Mouse (Mus musculus) cerebellum, adult 11-12 months (tissue): ENCODE measurements around the gene Ddi1.
"Not testable (repeated sequence)": the region's sequence is repeated elsewhere in the genome, so short reads cannot be mapped to it uniquely, and the experiment has no call there.

Source experiments
- DNase-seq: peaks from one replicate; pipeline ENCODE4 v3.0.0; 2022

The Ddi1 gene

GRCm38 (mm10) chr9:6269796-6270280 lies at the start of gene Ddi1:
TSS of gene Ddi1 (minus strand) at chr9:6269846.
- DNase-seq, result no peak

GRCm38 (mm10) chr9:6317114-6317513 lies 47.5 kb upstream of the Ddi1 start:
- DNase-seq, result no peak

GRCm38 (mm10) chr9:6305847-6306246 lies 36.2 kb upstream of the Ddi1 start:
- no peak for DNase-seq

- no peak for DNase-seq
Measured at GRCm38 (mm10) chr9:6304590-6304989, 34.9 kb upstream of the Ddi1 start.

- no peak for DNase-seq
Measured at GRCm38 (mm10) chr9:6302050-6302449, 32.4 kb upstream of the Ddi1 start.

GRCm38 (mm10) chr9:6298547-6298946 lies 28.9 kb upstream of the Ddi1 start:
- no peak for DNase-seq

- no peak for DNase-seq
Measured at GRCm38 (mm10) chr9:6289211-6289696, 19.6 kb upstream of the Ddi1 start.

DNA sequence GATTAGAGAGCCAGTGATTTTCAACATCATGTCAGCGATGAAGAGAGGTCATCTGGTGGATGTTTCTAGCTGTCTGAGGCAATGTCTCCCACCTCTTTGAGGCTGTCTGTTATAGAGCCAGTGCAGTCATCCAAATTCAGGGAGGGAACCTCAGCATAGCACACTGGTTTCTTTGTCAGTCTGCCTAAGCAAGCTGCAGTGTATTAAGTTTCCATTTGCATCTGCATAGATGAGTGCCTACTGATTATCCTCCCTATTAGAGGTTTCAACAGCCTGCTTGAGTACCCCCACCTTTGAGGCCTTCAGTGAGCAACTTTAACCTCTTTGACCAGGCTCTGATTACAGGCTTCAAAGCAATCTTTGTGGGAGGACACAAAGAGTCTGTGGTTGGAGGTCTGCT lies 17.1 kb upstream of the Ddi1 start:
- no peak for DNase-seq

- no peak for DNase-seq
Measured at GRCm38 (mm10) chr9:6277526-6277925, 7.9 kb upstream of the Ddi1 start.

DNA sequence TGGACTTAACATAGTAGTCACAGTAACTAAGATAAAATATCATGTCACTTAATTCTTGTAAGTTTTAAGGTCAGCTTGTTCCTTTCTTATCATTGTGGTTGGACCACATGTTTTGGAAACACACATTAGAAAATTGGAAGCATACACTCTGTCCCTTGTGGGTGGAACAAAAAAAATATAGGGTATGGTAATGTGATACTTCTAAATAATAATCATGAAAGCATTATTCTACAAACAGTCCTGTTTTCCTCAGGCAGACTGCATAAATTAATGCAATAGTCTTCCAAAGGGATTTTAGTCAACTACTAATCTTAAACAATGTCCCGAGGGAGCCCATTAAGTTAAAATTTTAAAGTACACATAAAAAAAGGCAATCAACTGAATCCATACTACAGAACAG lies 6.7 kb upstream of the Ddi1 start:
- DNase-seq, result no peak

DNA sequence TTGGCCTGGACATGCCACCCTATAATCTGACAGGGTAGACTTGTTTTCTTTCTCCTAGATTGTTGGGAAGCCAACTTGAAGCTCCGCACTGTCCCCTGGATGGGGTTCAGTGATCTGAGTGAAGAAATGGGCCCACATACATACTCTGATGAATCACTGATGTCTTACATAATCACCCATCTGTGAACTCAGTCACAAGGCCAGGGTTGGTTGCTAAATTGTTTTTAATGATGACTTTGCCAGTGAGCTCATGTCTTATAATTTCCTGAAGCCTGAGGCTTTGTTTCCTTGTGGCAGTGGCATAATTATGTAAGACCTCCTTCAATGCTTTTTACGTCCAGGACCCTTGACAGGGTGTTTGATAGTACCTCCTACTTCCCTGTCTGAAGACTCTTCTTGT lies 4.8 kb downstream of the Ddi1 start:
- no peak for DNase-seq

DNA sequence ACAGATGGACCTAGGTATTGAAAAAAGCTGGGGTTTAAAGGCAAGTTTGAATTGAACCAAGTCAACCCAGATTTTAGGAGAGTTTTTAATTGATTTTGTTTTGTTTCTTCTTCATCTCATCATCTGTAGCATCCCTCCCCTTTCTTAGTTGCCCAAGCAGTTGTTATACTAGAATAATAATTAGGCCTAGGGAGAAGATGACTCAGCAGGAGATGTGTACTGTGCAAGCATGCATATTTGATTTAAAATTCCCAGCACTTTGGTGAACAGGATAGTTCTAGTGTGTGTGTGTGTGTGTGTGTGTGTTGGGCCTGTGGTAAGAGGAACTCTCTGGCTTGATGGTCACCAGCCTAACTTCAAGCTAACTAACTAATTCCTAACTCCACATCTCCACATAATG lies 12.6 kb downstream of the Ddi1 start:
- no peak for DNase-seq

DNA sequence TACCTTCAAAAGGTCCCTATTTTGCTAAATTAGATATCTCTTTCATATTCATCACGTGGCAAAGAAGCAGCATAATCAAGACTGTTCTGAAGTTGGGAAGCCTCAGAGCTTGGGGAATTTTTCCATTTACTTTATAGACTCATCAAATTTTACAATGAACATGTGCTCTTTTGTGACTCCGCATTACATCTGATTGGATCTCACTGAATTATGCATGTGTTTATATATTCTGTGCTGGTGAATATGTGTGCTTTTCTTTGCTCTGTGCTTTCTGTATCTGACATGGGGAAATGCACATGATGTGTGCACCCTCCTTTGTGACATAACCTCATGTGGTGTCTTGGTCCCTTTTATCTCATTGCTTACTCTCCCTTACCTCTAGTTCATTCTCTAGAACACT lies 17.7 kb downstream of the Ddi1 start:
- DNase-seq, result no peak

DNA sequence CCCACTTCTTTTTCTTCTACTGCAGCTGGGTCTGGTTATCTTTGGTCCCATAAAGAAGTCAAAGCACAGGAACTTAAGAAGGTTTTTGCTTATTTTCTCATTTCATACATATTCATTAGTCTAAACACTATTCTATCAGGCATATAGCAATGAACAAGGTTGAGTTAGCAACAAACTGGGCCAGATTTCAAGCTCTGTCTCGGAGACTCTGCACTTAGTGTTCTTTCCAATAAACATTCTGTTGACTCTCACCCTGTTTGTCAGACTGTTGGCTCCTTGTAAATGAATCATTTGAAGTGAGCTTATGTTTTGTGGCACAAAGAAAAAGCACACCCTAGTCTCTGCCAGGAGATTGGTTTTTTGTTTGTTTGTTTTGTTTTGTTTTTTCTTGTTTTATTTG lies 19.3 kb downstream of the Ddi1 start:
- DNase-seq, result no peak

GRCm38 (mm10) chr9:6235982-6236381 lies 33.7 kb downstream of the Ddi1 start:
- DNase-seq, result not testable (repeated sequence)

DNA sequence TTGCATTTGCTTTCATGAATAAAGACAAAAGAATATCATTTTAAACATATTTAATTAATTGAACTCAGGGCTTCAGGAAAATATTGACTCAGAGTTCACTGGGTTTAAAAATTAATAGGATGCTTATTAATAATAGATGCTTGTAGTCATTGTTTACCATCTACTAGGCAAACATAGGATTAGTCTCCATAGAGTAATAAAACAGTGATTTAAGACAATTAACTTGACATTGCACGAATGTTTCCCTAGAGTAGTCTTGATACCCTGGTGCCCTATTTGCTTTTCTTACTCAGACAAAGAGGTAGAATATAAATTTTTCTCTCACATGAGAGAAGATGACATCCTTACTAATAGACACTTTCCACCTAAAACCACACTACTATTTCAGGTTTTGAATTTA lies 52.1 kb downstream of the Ddi1 start:
- DNase-seq, result no peak

GRCm38 (mm10) chr9:6212862-6213261 lies 56.8 kb downstream of the Ddi1 start:
- DNase-seq, result no peak
